ENCODE assay signal across 32 mouse cellular contexts in genomic region chr4:148680505-148681067, GRCm38 (mm10). TPM values are rescaled to one million over a fixed set of nuclear protein-coding genes. Genes with fewer than 3 reads are reported as not detected.
DNase-seq lines count a peak whose midpoint lies in the region; ATAC-seq and TF ChIP-seq lines count a peak whose summit lies in the region.
"Had no signal": no experiment of that assay in that cellular context is flagged by ENCODE, and none has a peak within 500 bp of the region (broad histone marks: within the 10 kb centered on the region; RNA-seq: fewer than 3 reads in every experiment).

No protein-coding gene starts in this region.

- no peaks in the 10 kb centered on the region for H3K36me3 ChIP-seq in ES-Bruce4 (ENCODE audit: control insufficient read depth, insufficient read depth, low read length, poor library complexity, severe bottlenecking)
- H3K36me3 ChIP-seq in liver, embryonic 16.5 days (ENCODE audit: control insufficient read depth, insufficient read depth), result no peaks in the 10 kb centered on the region
- H3K36me3 ChIP-seq in limb, embryonic 10.5 days, result no peaks in the 10 kb centered on the region
- H3K36me3 ChIP-seq: embryonic facial prominence, embryonic 10.5 days; G1E; heart, embryonic 10.5 days; hindbrain, embryonic 15.5 days; limb, embryonic 15.5 days; midbrain, embryonic 12.5 days had no signal

- H3K9ac ChIP-seq in ES-Bruce4 (ENCODE audit: low read depth, poor library complexity, severe bottlenecking), result peak overlapping the region; percentile 22; the same call in 1 of the 2 replicates
- H3K9ac ChIP-seq in liver, embryonic 16.5 days (ENCODE audit: low read depth, low read length), result 0 out of 2 replicates have a peak overlapping the region, but pooled peaks have one; percentile 0
- H3K9ac ChIP-seq: forebrain, postnatal 0 days; hindbrain, embryonic 15.5 days; limb, embryonic 15.5 days; midbrain, embryonic 12.5 days had no signal

- TF ChIP-seq POLR2A in ES-Bruce4 (IDR thresholded peaks at IDR 0.05; ENCODE audit: insufficient read depth, low read length), result no peak

- H3K27me3 ChIP-seq in ES-Bruce4 (ENCODE audit: control insufficient read depth, insufficient read depth, low read length, poor library complexity, severe bottlenecking), result no peaks in the 10 kb centered on the region
- H3K27me3 ChIP-seq in liver, embryonic 16.5 days (ENCODE audit: control insufficient read depth, insufficient read depth, low read depth, low read length), result peaks cover 4% of the 10 kb centered on the region
- H3K27me3 ChIP-seq in limb, embryonic 10.5 days (ENCODE audit: low read depth, poor library complexity, severe bottlenecking), result peaks cover 26% of the 10 kb centered on the region

- DNase-seq in liver, result peak; percentile 22
- no peak for DNase-seq in heart, adult 18-20 months
- DNase-seq in embryo, embryonic 11 days, result no peak
- DNase-seq in kidney, adult 9 months, result no peak
- DNase-seq in limb, embryonic 10.5 days (ENCODE audit: low spot score), result no peak
- DNase-seq: adrenal gland, postnatal 10 days; cerebellum, adult 9-10 months; forebrain, postnatal 0 days; gastrocnemius, postnatal 25 days; heart, postnatal 4 days; kidney, adult 11 months; kidney, postnatal 4 days; right cerebral cortex, postnatal 14 days; spleen, adult 18-20 months; thymus, postnatal 25 days had no signal

- peak overlapping the region; percentile 46 for H3K4me2 ChIP-seq in liver, embryonic 16.5 days (ENCODE audit: low read depth, low read length)
- H3K4me2 ChIP-seq: hindbrain, embryonic 15.5 days; midbrain, embryonic 12.5 days had no signal

- no peak for TF ChIP-seq CTCF in ES-Bruce4 (IDR thresholded peaks at IDR 0.05; ENCODE audit: low read depth, low read length)

- 0 out of 2 replicates have a peak, but pooled peaks have one; percentile 50 for TF ChIP-seq EP300 in ES-Bruce4 (IDR thresholded peaks at IDR 0.05; ENCODE audit: insufficient read depth, low read depth, low read length)

- 20% methylated on average over 1 of the region's 1 CpGs for WGBS in liver, embryonic 16.5 days (ENCODE audit: insufficient replicate concordance)
- WGBS in limb, embryonic 10.5 days, result 76% methylated on average over 1 of the region's 1 CpGs

- peak; percentile 80 for ATAC-seq in liver, embryonic 16.5 days (ENCODE audit: low read depth)
- ATAC-seq: CD4-positive, CD25-positive, alpha-beta regulatory T cell, adult 4 months; forebrain, postnatal 0 days had no signal

- H3K4me3 ChIP-seq in ES-Bruce4 (ENCODE audit: low read depth, low read length), result no peak overlapping the region
- H3K4me3 ChIP-seq in brown adipose tissue, adult 24 weeks (ENCODE audit: insufficient read depth, low read depth, low read length), result no peak overlapping the region
- H3K4me3 ChIP-seq in liver, embryonic 16.5 days (ENCODE audit: low read depth, low read length), result no peak overlapping the region
- no peak overlapping the region for H3K4me3 ChIP-seq in limb, embryonic 10.5 days
- H3K4me3 ChIP-seq: embryonic facial prominence, embryonic 10.5 days; hindbrain, embryonic 15.5 days; limb, embryonic 15.5 days; midbrain, embryonic 12.5 days had no signal

- H3K27ac ChIP-seq in ES-Bruce4 (ENCODE audit: insufficient read depth, low read length), result peak overlapping the region; percentile 96
- H3K27ac ChIP-seq in brown adipose tissue, adult 24 weeks (replicated peaks; ENCODE audit: low read depth, low read length), result peak overlapping the region; percentile 64; the same call in 1 of the 2 replicates
- peak overlapping the region; percentile 74 for H3K27ac ChIP-seq in liver, embryonic 16.5 days (ENCODE audit: low read length)
- H3K27ac ChIP-seq in limb, embryonic 10.5 days, result no peak overlapping the region
- H3K27ac ChIP-seq: embryonic facial prominence, embryonic 10.5 days; hindbrain, embryonic 15.5 days; limb, embryonic 15.5 days; macrophage; midbrain, embryonic 12.5 days had no signal

- H3K9me3 ChIP-seq in ES-Bruce4 (replicated peaks; ENCODE audit: control insufficient read depth, insufficient read depth, low read length, poor library complexity, severe bottlenecking), result no peaks in the 10 kb centered on the region
- no peaks in the 10 kb centered on the region for H3K9me3 ChIP-seq in liver, embryonic 16.5 days (replicated peaks; ENCODE audit: control insufficient read depth, low read length)
- no peaks in the 10 kb centered on the region for H3K9me3 ChIP-seq in limb, embryonic 10.5 days (replicated peaks)
- H3K9me3 ChIP-seq: embryonic facial prominence, embryonic 10.5 days; G1E; heart, embryonic 10.5 days; hindbrain, embryonic 15.5 days; limb, embryonic 15.5 days; midbrain, embryonic 12.5 days had no signal

- peaks cover 9% of the 10 kb centered on the region for H3K4me1 ChIP-seq in ES-Bruce4 (ENCODE audit: control insufficient read depth, insufficient read depth, low read length)
- peaks cover 25% of the 10 kb centered on the region for H3K4me1 ChIP-seq in brown adipose tissue, adult 24 weeks (ENCODE audit: control insufficient read depth, insufficient read depth, insufficient read length, low read length)
- peaks cover 22% of the 10 kb centered on the region for H3K4me1 ChIP-seq in liver, embryonic 16.5 days (ENCODE audit: control insufficient read depth, low read depth, low read length)
- H3K4me1 ChIP-seq in limb, embryonic 10.5 days, result peaks cover 70% of the 10 kb centered on the region

RNA-seq across cellular contexts. Expression of gene Gm572, which starts 37.5 kb away (rescaled TPM):
- polyA plus RNA-seq in ES-Bruce4 (2011; ENCODE audit: insufficient read depth, insufficient read length, low read depth, missing spikeins), result 0.49 TPM in 1 of 2 replicates, not detected in the other
- polyA plus RNA-seq in brown adipose tissue, adult 24 weeks (2012; ENCODE audit: insufficient read depth, insufficient read length, missing spikeins), result not detected in 2 replicates
- not detected in 2 replicates for polyA plus RNA-seq in liver, embryonic 16.5 days (2015; fragmentation: Nextera tagmentation; extraction: Ambion mirVana)
- total RNA-seq in heart, adult 18-20 months (2021), result 1 to 10 TPM; 5.8 to 6.1 TPM
- polyA plus RNA-seq in limb, embryonic 10.5 days (2016; fragmentation: Nextera tagmentation; extraction: Ambion mirVana), result not detected in 2 replicates
- total RNA-seq: common myeloid progenitor, adult 5-6 weeks; forebrain, postnatal 0 days; G1E; left cerebral cortex, postnatal 36 days had no signal
- polyA plus RNA-seq: CD4-positive, CD25-positive, alpha-beta regulatory T cell, adult 4 months; embryonic facial prominence, embryonic 10.5 days; forebrain, embryonic 11.5 days; forebrain, postnatal 0 days; G1E; heart, embryonic 10.5 days; hindbrain, embryonic 15.5 days; kidney, embryonic 16.5 days; limb, embryonic 15.5 days; lung, embryonic 16.5 days; macrophage; midbrain, embryonic 12.5 days; neural tube, embryonic 11.5 days had no signal

RNA-seq across cellular contexts. Expression of gene Tardbp, which starts 53.8 kb away (rescaled TPM):
- polyA plus RNA-seq in ES-Bruce4 (2011; ENCODE audit: insufficient read depth, insufficient read length, low read depth, missing spikeins), result 742 and 797 TPM in 2 replicates
- polyA plus RNA-seq in brown adipose tissue, adult 24 weeks (2012; ENCODE audit: insufficient read depth, insufficient read length, missing spikeins), result 132 and 193 TPM in 2 replicates
- 110 and 128 TPM in 2 replicates for polyA plus RNA-seq in liver, embryonic 16.5 days (2015; fragmentation: Nextera tagmentation; extraction: Ambion mirVana)
- total RNA-seq in heart, adult 18-20 months (2021), result 100 to 1,000 TPM; 125 to 126 TPM
- polyA plus RNA-seq in limb, embryonic 10.5 days (2016; fragmentation: Nextera tagmentation; extraction: Ambion mirVana), result 446 and 455 TPM in 2 replicates
